Mouse (Mus musculus) spleen, adult 12 weeks (tissue): ENCODE measurements around the gene Lyve1.
"Not testable (repeated sequence)": the region's sequence is repeated elsewhere in the genome, so short reads cannot be mapped to it uniquely, and the experiment has no call there.

Experiments used
- DNase-seq: peaks from one replicate; pipeline ENCODE4 v3.0.0; 2022; ENCODE audit warnings: low spot score

Lyve1 gene

GRCm38 (mm10) chr7:110862751-110863289 lies at the start of gene Lyve1:
TSS of gene Lyve1 (minus strand) at chr7:110863239.
- DNase-seq = no peak

GRCm38 (mm10) chr7:110908209-110909144 lies 45.4 kb upstream of the Lyve1 start:
- DNase-seq = no peak

GRCm38 (mm10) chr7:110906566-110906965 lies 43.5 kb upstream of the Lyve1 start:
- DNase-seq = no peak

GRCm38 (mm10) chr7:110903226-110903625 lies 40.2 kb upstream of the Lyve1 start:
- no peak for DNase-seq

GRCm38 (mm10) chr7:110897202-110897601 lies 34.2 kb upstream of the Lyve1 start:
- no peak for DNase-seq

- no peak for DNase-seq
Measured at GRCm38 (mm10) chr7:110896453-110896852, 33.4 kb upstream of the Lyve1 start.

GRCm38 (mm10) chr7:110895772-110896171 lies 32.7 kb upstream of the Lyve1 start:
- not testable (repeated sequence) for DNase-seq

- DNase-seq = no peak
Measured at GRCm38 (mm10) chr7:110894673-110895072, 31.6 kb upstream of the Lyve1 start.

GRCm38 (mm10) chr7:110893943-110894610 lies 31.0 kb upstream of the Lyve1 start:
- no peak for DNase-seq

- DNase-seq = no peak
Measured at GRCm38 (mm10) chr7:110891501-110891986, 28.5 kb upstream of the Lyve1 start.

- no peak for DNase-seq
Measured at GRCm38 (mm10) chr7:110881746-110882333, 18.8 kb upstream of the Lyve1 start.

- no peak for DNase-seq
Measured at GRCm38 (mm10) chr7:110878028-110878427, 15.0 kb upstream of the Lyve1 start.

- no peak for DNase-seq
Measured at GRCm38 (mm10) chr7:110876965-110877364, 13.9 kb upstream of the Lyve1 start.

- no peak for DNase-seq
Measured at GRCm38 (mm10) chr7:110868807-110869206, 5.8 kb upstream of the Lyve1 start.

GRCm38 (mm10) chr7:110867116-110867515 lies 4.1 kb upstream of the Lyve1 start:
- no peak for DNase-seq

GRCm38 (mm10) chr7:110866021-110866420 lies 3.0 kb upstream of the Lyve1 start:
- DNase-seq = no peak

- no peak for DNase-seq
Measured at GRCm38 (mm10) chr7:110865570-110865969, 2.5 kb upstream of the Lyve1 start.

GRCm38 (mm10) chr7:110865038-110865437 lies 2.0 kb upstream of the Lyve1 start:
- DNase-seq = no peak

GRCm38 (mm10) chr7:110860129-110860528 lies 2.9 kb downstream of the Lyve1 start:
- no peak for DNase-seq

- no peak for DNase-seq
Measured at GRCm38 (mm10) chr7:110855604-110856003, 7.4 kb downstream of the Lyve1 start.

- no peak for DNase-seq
Measured at GRCm38 (mm10) chr7:110854927-110855546, 8.0 kb downstream of the Lyve1 start.

- no peak for DNase-seq
Measured at GRCm38 (mm10) chr7:110854519-110854918, 8.5 kb downstream of the Lyve1 start.
